Mouse (Mus musculus): ENCODE data around the gene Ece1. TPM values are rescaled to one million over a fixed set of nuclear protein-coding genes. Genes with fewer than 3 reads are reported as not detected.
"Not testable (repeated sequence)": the region's sequence is repeated elsewhere in the genome, so short reads cannot be mapped to it uniquely, and the experiment has no call there.

The Ece1 gene
- polyA plus RNA-seq, 1 experiment from 2014 or later = 52.0 TPM

DNA sequence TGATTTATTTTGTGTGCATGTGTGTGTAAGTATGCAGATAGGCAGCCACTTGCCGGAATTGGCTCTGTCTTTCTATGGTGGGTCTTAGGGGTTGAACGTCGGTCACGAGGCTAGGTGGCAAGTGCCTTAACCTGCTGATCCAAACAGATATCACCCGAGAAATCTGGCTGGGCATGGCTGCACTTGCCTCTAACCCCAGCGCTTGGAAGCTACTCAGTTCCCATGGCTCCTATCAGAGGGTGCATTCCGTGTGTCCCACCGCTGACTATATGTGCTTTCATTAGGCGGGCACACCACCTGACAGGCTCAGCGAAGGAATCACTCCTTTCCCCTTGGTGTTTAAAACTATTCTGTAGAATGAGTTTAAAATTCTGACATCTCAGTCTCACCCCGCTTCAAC, 30.4 kb upstream of the Ece1 start:
- Histone ChIP-seq H3K27ac (no peak overlapping the region), H3K36me3 (no peaks in the 10 kb centered on the region), H3K4me3 (replicated peaks) (no peak overlapping the region), H3K27me3 (replicated peaks) (0 out of 2 replicates have a peak, but pooled peaks cover 5% of the 10 kb centered on the region), H3K9ac (no peak overlapping the region), H3K4me2 (no peak overlapping the region), H3K4me1 (peaks cover 2% of the 10 kb centered on the region; the same call in 1 of the 2 replicates), H3K9me3 (no peaks in the 10 kb centered on the region)
- WGBS = 77% methylated on average over 11 of the region's 11 CpGs
- ATAC-seq (ENCODE audit: insufficient read depth, low FRiP score, low read depth) = no peak

GRCm38 (mm10) chr4:137835624-137836337, 26.3 kb upstream of the Ece1 start:
- peak; percentile 74 for ATAC-seq (ENCODE audit: insufficient read depth, low FRiP score, low read depth)
- Histone ChIP-seq H3K36me3 (no peaks in the 10 kb centered on the region), H3K27me3 (replicated peaks) (no peaks in the 10 kb centered on the region), H3K9me3 (no peaks in the 10 kb centered on the region), H3K4me2 (peak overlapping the region; percentile 34), H3K9ac (no peak overlapping the region), H3K4me3 (replicated peaks) (no peak overlapping the region), H3K4me1 (peaks cover 2% of the 10 kb centered on the region; the same call in 1 of the 2 replicates), H3K27ac (no peak overlapping the region)
- 12% methylated on average over 14 of the region's 14 CpGs for WGBS

DNA sequence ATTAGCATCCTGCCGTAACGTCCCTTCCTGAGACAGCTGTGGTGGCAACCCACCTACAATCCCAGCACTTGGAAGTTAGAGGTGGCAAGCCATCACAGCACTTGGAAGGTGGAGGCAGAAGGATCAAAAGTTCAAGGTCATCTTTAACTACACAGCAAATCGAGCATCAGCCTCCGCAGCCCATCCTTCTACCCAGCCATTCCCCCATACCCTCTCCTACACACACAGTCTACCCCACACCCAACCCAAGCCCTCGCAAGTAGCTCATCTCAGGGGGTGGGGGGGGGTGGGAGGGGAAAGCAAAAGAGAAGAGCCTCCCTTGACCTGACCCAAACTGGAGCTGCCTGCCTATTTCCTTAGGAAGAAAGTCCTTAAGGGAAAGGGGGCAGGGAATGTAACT, 25.3 kb upstream of the Ece1 start:
- 80% methylated on average over 5 of the region's 5 CpGs for WGBS
- no peak for ATAC-seq (ENCODE audit: insufficient read depth, low FRiP score, low read depth)
- no peak overlapping the region for H3K4me2 ChIP-seq

GRCm38 (mm10) chr4:137837792-137838191, 24.2 kb upstream of the Ece1 start:
- Histone ChIP-seq H3K4me1 (peaks cover 2% of the 10 kb centered on the region; the same call in 1 of the 2 replicates), H3K4me2 (no peak overlapping the region), H3K27ac (no peak overlapping the region), H3K4me3 (replicated peaks) (no peak overlapping the region), H3K27me3 (replicated peaks) (no peaks in the 10 kb centered on the region), H3K9ac (no peak overlapping the region), H3K36me3 (no peaks in the 10 kb centered on the region), H3K9me3 (no peaks in the 10 kb centered on the region)
- 69% methylated on average over 8 of the region's 8 CpGs for WGBS
- no peak for ATAC-seq (ENCODE audit: insufficient read depth, low FRiP score, low read depth)

More for the DNA sequence above, 25.3 kb upstream of the Ece1 start:
- Histone ChIP-seq H3K36me3 (no peaks in the 10 kb centered on the region), H3K27ac (no peak overlapping the region), H3K27me3 (replicated peaks) (no peaks in the 10 kb centered on the region), H3K9ac (no peak overlapping the region), H3K9me3 (no peaks in the 10 kb centered on the region), H3K4me3 (replicated peaks) (no peak overlapping the region), H3K4me1 (peaks cover 2% of the 10 kb centered on the region; the same call in 1 of the 2 replicates)

- no peak overlapping the region for H3K27ac ChIP-seq
- H3K4me2 ChIP-seq = no peak overlapping the region
- ATAC-seq (ENCODE audit: insufficient read depth, low FRiP score, low read depth) = no peak
- no peaks in the 10 kb centered on the region for H3K27me3 ChIP-seq (replicated peaks)
- WGBS = 84% methylated on average over 2 of the region's 2 CpGs
- H3K4me3 ChIP-seq (replicated peaks) = no peak overlapping the region
- H3K36me3 ChIP-seq = no peaks in the 10 kb centered on the region
- H3K4me1 ChIP-seq = peaks cover 2% of the 10 kb centered on the region; the same call in 1 of the 2 replicates
- H3K9ac ChIP-seq = no peak overlapping the region
- no peaks in the 10 kb centered on the region for H3K9me3 ChIP-seq
These were observed 23.2 kb upstream of the Ece1 start for GRCm38 (mm10) chr4:137838791-137839190.

GRCm38 (mm10) chr4:137839452-137839851, 22.6 kb upstream of the Ece1 start:
- no peak overlapping the region for H3K4me2 ChIP-seq
- no peaks in the 10 kb centered on the region for H3K9me3 ChIP-seq
- no peaks in the 10 kb centered on the region for H3K27me3 ChIP-seq (replicated peaks)
- H3K4me3 ChIP-seq (replicated peaks) = no peak overlapping the region
- no peak for ATAC-seq (ENCODE audit: insufficient read depth, low FRiP score, low read depth)
- no peaks in the 10 kb centered on the region for H3K36me3 ChIP-seq
- no peak overlapping the region for H3K27ac ChIP-seq
- H3K4me1 ChIP-seq = peaks cover 2% of the 10 kb centered on the region; the same call in 1 of the 2 replicates
- WGBS = 67% methylated on average over 5 of the region's 5 CpGs
- H3K9ac ChIP-seq = no peak overlapping the region

GRCm38 (mm10) chr4:137844656-137845055, 17.4 kb upstream of the Ece1 start:
- Histone ChIP-seq H3K4me3 (replicated peaks) (no peak overlapping the region), H3K36me3 (no peaks in the 10 kb centered on the region), H3K9me3 (no peaks in the 10 kb centered on the region), H3K4me1 (no peaks in the 10 kb centered on the region), H3K4me2 (no peak overlapping the region), H3K27me3 (replicated peaks) (no peaks in the 10 kb centered on the region), H3K27ac (no peak overlapping the region), H3K9ac (no peak overlapping the region)
- no peak for ATAC-seq (ENCODE audit: insufficient read depth, low FRiP score, low read depth)
- WGBS = 22% methylated on average over 11 of the region's 11 CpGs

- not testable (repeated sequence) for H3K36me3 ChIP-seq; H3K9me3 ChIP-seq; H3K9ac ChIP-seq; H3K27ac ChIP-seq; H3K4me1 ChIP-seq; H3K27me3 ChIP-seq (replicated peaks); ATAC-seq (ENCODE audit: insufficient read depth, low FRiP score, low read depth); H3K4me3 ChIP-seq (replicated peaks); H3K4me2 ChIP-seq
- WGBS = 80% methylated on average over 8 of the region's 8 CpGs
These were observed 14.4 kb upstream of the Ece1 start for GRCm38 (mm10) chr4:137847651-137848050.

DNA sequence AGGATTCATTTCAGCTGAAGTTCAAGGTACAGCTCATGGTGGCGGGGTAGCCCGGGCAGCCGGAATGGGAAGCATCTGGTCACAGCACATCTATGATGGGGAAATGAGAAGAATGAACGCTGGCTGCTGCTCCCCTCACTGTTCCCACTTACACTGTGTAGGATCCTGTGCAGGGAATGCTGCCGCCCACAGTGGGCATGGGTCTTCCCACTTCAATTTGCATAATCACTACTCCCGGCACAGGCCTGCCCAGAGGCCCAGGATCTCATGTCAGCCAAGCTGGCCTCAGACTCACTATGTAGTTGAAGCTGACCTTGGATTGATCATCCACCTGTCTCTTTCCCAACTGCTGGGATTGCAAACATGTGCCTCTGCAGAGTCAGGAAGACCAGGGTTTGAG, 11.9 kb upstream of the Ece1 start:
- H3K36me3 ChIP-seq = no peaks in the 10 kb centered on the region
- no peak overlapping the region for H3K27ac ChIP-seq
- 0 out of 2 replicates have a peak, but pooled peaks cover 2% of the 10 kb centered on the region for H3K4me1 ChIP-seq
- 89% methylated on average over 6 of the region's 6 CpGs for WGBS
- no peak overlapping the region for H3K9ac ChIP-seq
- H3K4me2 ChIP-seq = no peak overlapping the region
- H3K4me3 ChIP-seq (replicated peaks) = no peak overlapping the region
- ATAC-seq (ENCODE audit: insufficient read depth, low FRiP score, low read depth) = no peak
- H3K27me3 ChIP-seq (replicated peaks) = no peaks in the 10 kb centered on the region
- no peaks in the 10 kb centered on the region for H3K9me3 ChIP-seq

DNA sequence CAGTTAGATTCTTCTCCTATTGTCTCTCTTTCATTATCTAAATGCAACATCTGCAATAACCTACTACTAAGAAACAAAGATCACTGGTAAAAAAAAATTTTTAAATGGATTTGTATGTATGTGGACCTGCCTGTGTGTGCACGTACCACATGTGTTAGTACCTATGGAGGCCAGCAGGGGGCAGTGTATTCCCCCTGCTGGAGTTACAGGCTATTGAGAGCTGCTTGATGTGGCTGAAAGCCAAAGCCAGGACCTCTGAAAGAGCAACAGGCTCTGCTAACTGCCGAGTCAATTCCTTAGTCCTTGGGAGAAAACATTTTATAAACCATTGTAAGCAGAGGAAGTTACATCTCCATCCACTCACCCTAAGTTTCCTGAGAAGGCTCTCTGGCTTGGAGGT, 10.6 kb upstream of the Ece1 start:
- WGBS = 35% methylated on average over 2 of the region's 2 CpGs

DNA sequence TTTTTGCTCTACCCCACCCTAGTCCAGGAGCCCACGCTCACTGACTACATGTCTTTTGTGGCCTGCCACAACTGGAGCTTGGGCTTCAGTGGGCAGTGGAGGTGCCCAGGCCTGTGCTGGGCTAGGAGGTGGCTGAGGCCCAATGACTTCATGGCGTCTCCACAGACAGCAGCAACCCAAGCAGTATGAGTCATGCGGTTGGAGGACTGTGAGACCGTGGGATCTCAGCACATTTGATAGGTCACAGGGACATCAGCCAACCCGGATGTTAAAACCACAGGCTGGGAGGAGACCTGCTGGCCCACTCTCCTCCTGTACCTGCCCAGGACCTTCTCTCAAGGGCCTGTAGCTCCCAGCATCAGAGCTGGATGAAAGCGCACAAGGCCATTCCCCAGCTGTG, 8.2 kb upstream of the Ece1 start:
- ATAC-seq (ENCODE audit: insufficient read depth, low FRiP score, low read depth) = no peak
- Histone ChIP-seq H3K4me2 (no peak overlapping the region), H3K4me3 (replicated peaks) (no peak overlapping the region), H3K9ac (no peak overlapping the region), H3K36me3 (no peaks in the 10 kb centered on the region), H3K27me3 (replicated peaks) (no peaks in the 10 kb centered on the region), H3K9me3 (no peaks in the 10 kb centered on the region), H3K4me1 (peaks cover 2% of the 10 kb centered on the region; the same call in 1 of the 2 replicates), H3K27ac (no peak overlapping the region)
- WGBS = 79% methylated on average over 6 of the region's 6 CpGs

More for the DNA sequence above, 10.6 kb upstream of the Ece1 start:
- no peaks in the 10 kb centered on the region for H3K9me3 ChIP-seq
- no peak overlapping the region for H3K27ac ChIP-seq
- H3K4me3 ChIP-seq (replicated peaks) = no peak overlapping the region
- H3K27me3 ChIP-seq (replicated peaks) = no peaks in the 10 kb centered on the region
- ATAC-seq (ENCODE audit: insufficient read depth, low FRiP score, low read depth) = no peak
- H3K36me3 ChIP-seq = no peaks in the 10 kb centered on the region
- H3K9ac ChIP-seq = no peak overlapping the region
- H3K4me2 ChIP-seq = no peak overlapping the region
- peaks cover 2% of the 10 kb centered on the region; the same call in 1 of the 2 replicates for H3K4me1 ChIP-seq

- Histone ChIP-seq H3K4me2 (no peak overlapping the region), H3K4me1 (peaks cover 2% of the 10 kb centered on the region; the same call in 1 of the 2 replicates), H3K27ac (no peak overlapping the region), H3K4me3 (replicated peaks) (no peak overlapping the region), H3K9me3 (no peaks in the 10 kb centered on the region), H3K27me3 (replicated peaks) (no peaks in the 10 kb centered on the region), H3K9ac (no peak overlapping the region), H3K36me3 (no peaks in the 10 kb centered on the region)
- 66% methylated on average over 9 of the region's 9 CpGs for WGBS
- no peak for ATAC-seq (ENCODE audit: insufficient read depth, low FRiP score, low read depth)
These were observed 6.2 kb upstream of the Ece1 start for GRCm38 (mm10) chr4:137855741-137856341.

Data from stomach, embryonic 15.5 days (tissue).